Mouse (Mus musculus) layer of hippocampus, postnatal 10 days (tissue): ENCODE measurements around the gene Clmn. TPM values are rescaled to one million over a fixed set of nuclear protein-coding genes. Genes with fewer than 3 reads are reported as not detected.

Experiments
- DNase-seq, 2 experiments: peaks; one replicate each; pipeline ENCODE4 v3.0.0; 2021; ENCODE audit warnings: low spot score in 2 of 2
- total RNA-seq, 2 experiments: library from RNA; stranded (reverse); gene quantifications; 2 replicates each; pipeline ENCODE4 v1.2.3; 2021

Clmn gene
- total RNA-seq, 2 experiments from 2014 or later, result 42.3 to 43.7 TPM

- no peak for DNase-seq
Measured at GRCm38 (mm10) chr12:104880367-104880766, 15.5 kb upstream of the Clmn start.

DNA sequence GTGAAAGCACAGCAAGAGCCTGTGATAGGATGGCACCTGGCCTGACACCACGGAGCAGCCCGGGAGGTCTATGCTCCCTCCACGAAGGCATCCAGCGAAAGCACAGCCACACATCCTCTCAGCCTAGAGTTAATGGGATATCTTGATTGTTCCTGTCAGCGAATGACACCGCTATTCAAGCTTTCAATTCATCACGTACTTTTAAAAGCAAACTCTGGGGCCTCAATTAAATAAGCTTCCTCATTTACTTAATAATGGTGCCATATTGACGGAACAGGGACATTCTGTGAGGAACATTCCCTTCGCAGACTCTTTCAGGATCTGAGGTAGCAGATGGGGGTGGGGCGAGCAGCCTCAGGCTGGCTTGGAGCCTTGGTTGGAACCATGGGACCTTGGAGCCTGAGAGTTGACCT lies 14.7 kb upstream of the Clmn start:
- no peak for DNase-seq

DNA sequence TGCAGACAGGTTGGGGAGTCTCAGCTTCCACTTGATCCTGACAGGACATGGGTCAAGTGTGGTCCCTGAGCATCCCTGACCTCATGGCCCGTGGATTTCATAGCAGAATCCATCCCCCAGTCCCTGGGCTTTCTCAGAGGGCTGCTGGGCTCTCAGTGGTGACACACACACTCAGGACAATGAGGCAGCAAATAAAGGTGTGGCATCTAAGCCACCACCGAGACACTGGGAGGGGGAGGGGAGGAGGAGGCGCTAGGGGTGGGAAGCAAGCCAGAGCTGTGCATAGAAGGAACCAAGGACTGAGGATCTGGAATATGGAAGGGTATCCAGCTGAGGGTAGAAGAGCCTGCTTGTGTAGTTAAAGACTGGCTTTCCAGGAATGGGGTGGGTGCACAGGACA lies 11.2 kb upstream of the Clmn start:
- no peak for DNase-seq

DNA sequence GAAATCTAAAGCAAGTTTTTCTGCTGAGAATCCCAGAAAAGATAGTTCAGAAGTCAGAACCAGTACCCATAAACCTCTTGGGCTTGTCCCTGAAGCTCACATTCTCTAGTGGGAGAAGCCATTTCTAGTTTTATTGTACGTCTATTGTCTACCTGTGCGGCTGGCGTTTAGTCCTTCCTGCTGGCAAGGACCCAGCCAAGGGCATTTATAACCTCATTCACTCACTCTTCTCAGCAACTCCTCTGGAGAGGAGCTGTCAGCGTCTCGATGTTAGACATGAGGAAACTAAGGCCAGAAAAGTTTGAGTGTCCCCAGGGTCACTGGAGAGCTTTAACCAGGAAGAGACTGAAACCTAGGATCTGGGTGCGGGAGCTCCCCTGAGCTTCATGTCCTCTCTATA lies 7.1 kb upstream of the Clmn start:
- no peak for DNase-seq

- no peak for DNase-seq
Measured at GRCm38 (mm10) chr12:104869737-104870136, 4.9 kb upstream of the Clmn start.

DNA sequence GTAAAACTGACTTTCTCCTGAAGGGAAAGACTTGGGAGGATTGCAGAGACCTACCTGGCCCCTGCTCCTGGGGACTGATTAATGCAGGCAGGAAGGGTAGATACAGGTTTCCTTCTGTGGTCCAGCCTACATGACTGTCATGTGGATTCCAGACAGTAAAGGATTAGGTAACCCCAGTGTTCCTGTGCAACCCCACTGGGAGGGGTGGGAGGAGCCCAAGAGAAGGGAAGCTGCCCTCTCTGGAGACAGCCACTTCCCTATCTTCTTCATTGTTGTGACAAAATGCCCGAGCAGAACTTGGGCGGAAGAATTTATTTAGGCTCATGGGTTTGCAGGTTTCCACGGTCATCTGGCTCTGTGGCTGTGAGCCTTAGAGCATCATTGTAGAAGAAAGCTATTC lies 3.6 kb upstream of the Clmn start:
- no peak for DNase-seq

- no peak for DNase-seq
Measured at GRCm38 (mm10) chr12:104867851-104868250, 3.0 kb upstream of the Clmn start.

- DNase-seq, result peak in 1 of 2 experiments; percentile 43
Measured at GRCm38 (mm10) chr12:104865166-104865535, 275 bp upstream of the Clmn start.

DNA sequence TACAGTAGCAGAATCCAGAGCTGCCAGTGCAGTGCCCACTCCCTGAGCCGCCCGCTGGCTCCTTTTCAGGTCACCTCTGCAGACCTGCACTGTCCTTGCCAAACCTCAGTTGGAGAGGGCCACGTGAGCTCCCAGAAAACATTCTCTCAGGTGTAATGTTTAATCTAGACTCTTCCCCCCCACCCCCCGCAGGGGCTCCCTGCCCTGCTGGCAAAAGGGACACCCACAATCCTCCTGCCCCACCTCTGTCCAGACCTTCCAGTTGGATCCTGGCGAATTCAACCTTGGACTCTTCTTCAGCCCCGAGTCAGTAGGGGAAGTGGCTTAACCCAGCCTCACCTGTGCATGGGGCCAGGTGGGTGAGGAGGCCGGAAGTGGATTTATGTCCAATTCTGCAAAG lies 1.2 kb downstream of the Clmn start:
- DNase-seq, result no peak

GRCm38 (mm10) chr12:104859140-104859539 lies 5.7 kb downstream of the Clmn start:
- peak; percentile 45 for DNase-seq

GRCm38 (mm10) chr12:104858732-104859131 lies 6.1 kb downstream of the Clmn start:
- DNase-seq, result peak in 1 of 2 experiments; percentile 41

DNA sequence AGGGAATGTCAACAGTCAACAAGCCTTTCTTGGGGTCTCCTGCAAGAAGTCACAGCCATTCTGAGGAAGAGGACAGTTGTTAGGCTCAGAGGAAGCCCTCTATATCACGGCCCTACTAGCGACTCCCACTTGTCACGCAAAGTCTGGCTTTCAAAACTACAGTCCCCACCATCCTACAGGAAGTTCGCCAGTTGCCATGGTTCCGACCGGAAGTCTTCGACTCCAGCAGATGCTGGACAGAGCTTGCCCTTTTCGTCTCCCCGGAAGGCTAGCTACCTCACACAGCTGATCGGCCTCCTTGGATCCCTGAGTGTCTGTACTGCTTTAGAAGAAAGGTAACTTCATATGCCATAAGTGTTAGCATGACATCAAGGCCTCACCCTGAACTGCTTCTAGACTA lies 7.3 kb downstream of the Clmn start:
- no peak for DNase-seq

DNA sequence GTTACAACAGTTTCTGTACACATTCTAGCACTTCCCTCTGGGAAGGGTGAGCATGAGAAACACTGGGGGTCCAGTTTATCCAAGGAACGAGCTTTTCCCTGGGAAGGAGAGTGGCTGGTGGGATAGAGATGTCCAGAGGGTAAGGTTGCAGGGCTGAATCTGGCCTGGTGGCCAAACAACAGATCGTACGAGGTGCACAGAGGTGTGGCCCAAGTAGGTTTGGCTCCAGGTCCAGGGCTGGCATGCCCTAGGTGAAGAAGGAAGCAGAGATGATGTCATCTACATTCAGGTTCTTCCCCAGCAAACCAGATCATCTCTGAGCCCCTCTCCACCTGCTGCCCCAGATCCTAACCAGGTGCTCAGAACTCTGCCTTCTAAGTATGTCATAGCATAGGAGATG lies 8.3 kb downstream of the Clmn start:
- DNase-seq, result no peak

DNA sequence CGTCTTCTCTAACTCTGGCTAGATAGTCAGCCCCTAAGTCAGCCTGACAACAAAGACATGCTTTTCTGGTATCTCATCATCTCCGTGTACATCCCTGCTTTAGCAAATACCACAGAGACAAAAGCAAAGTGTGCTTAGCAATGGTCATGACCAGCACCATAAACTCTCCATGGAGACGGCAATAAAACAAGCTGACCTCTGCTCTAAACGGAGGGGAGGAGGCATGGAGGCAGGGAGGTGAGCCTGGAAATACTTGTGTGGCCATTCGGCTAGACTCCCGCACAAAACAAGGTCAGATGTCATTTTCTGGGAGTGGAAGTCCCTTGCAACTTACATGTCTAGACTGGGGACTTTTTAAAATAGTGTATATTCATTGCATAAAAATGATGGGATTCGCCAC lies 9.3 kb downstream of the Clmn start:
- no peak for DNase-seq

DNA sequence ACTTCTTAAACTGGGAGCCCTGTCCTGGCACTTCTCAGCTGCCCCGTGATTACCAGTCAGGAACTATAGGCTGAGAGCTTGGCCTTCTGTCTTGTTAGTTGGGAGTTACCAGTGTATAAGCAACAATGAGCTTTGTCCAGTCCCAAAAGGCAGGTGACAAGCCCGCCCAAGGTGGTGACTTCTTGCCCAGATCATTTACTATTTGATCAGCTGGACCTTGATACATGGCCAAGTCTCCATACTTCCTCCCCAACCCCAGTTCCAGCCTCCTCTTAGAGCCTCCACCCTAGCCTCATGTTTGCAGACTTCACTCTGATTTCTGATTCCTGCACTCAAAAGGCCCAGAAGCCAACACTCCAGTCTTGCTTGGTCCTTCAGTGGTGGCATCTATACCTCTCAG lies 10.1 kb downstream of the Clmn start:
- no peak for DNase-seq

DNA sequence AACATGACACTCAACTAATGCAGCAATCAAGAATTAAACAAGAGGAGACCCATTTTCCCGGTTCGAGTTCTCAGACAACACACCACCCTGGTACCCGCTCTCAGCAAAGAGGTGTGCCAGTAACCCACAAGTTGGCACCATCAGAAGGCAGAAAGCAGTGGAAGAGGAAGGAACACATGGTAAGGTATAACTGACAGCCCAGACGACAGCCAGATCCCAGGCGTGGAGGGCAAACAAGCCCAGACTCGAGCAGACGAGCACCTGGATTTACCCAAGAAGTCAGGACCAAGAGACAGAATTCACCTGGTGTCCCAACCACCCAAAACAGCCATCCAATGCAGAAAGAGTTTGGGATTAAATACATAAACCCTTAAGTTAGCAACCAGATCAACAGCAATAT lies 11.5 kb downstream of the Clmn start:
- no peak for DNase-seq

DNA sequence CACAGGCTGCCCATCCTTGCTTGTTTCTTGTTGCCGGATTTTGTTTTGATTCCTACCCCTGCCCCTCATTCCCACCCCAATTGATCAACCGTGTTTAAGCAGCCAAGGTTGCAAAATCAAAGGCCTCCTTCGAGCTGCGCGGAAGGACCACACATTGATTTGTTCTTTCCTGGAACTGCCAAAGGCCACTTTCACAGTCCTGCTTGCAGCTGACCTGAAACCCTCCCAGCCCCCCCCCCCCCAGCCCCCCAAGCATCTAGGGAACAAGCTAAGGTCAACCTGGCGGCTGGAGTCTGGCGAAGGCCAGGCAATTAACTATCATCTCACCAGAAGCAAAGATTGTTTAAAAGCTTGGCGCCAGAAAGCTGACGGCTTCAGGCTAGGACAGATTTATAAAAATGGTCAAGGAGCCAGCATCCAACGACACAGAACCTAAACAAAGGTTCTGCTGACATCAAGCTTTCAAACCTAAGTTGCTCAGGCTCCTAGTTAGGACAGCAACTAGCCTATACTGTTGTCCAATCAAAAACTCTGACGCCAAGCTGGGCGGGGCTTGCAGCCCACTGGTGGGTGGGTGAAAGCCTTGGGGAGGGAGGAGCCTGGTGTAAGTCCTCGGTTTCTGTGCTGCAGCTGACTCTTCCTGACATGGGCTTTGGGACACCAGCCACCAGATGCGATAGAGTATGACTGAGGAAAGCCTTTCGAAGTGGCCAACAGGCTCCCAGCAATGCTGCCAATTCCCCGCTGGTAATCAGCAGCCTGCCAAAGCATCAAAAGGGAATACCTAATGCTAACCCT lies 13.0 kb downstream of the Clmn start:
- DNase-seq, result peak; percentile 48 to 57

DNA sequence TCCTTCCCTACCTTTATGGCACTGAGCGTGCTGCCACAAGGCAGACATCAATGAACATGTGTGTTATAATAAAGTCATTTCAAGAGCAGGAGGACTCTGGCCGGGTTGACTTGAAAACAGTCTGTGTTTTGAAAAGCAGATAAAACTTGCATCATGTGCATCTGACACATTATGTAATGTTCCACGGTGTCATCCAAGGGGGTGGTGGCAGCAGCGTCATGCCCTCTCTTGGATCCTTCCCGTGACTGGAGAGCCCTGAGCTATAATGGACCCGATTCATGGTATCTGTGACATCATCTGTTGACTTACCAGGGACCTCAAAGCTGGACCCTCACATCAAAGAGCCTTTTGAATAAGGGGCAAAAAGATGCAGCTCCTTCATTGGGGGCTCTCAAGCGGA lies 14.8 kb downstream of the Clmn start:
- no peak for DNase-seq

DNA sequence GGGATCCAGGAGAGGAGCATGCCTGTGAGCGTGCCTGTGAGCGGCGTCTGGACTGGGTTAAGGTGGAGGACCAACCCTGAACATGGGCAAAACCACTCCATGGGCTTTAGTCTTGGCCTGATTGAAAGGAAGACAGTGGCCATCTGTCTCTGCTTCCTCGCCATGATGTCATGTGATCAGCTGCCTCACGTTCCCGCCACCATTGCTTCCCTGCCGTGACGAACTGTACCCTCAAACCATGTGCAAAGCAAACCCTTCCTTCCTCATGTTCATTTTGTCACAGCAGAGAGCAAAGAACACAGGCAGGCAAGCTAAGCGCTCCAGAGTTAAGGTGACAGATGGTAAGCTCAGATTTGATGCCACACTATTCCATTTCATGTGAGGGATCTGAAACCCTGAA lies 16.2 kb downstream of the Clmn start:
- DNase-seq, result no peak

- no peak for DNase-seq
Measured at GRCm38 (mm10) chr12:104847227-104847626, 17.6 kb downstream of the Clmn start.

GRCm38 (mm10) chr12:104845707-104846106 lies 19.2 kb downstream of the Clmn start:
- DNase-seq, result no peak

GRCm38 (mm10) chr12:104844989-104845388 lies 19.9 kb downstream of the Clmn start:
- no peak for DNase-seq

DNA sequence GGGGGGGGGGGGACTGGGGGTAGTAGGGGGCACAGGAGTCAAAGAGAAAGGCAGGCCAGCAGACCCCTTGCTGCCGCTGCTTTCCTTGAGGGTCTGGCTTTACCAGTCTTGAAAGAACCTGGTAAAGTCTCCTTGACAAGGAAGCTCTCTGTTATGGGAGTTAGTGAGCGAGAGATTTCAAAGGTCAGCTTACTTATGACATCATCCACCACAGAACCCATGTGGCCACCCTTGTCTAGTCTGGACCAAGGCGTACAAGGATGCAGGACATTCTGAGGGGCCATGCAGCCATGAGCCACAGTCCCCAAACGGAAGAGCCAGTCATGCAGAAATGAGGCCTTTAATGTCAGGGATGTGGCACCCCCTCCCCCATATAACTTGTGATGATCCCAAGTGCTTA lies 20.6 kb downstream of the Clmn start:
- DNase-seq, result no peak

DNA sequence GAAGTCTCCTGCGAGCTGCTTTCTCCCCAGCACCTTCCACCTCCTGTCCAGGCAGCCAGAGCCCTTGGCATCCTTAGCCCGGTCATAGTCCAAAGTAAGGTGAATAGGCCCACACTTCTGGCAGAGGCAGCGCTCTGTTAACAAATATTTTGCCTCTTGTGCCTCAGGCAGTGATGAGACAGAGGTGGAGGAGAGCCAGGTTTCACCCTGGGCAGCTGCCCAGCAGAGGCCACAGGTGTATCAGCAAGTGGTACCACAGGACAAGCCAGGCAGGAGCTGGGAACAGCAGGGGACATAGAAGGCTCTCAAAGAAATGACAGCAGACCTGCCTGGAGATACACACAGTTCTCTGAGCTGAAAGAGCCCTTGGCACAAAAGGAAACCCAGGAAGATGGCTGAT lies 23.6 kb downstream of the Clmn start:
- DNase-seq, result no peak
